Mouse (Mus musculus): ENCODE data around the gene Mok. TPM values are rescaled to one million over a fixed set of nuclear protein-coding genes. Genes with fewer than 3 reads are reported as not detected.
"Not testable (repeated sequence)": the region's sequence is repeated elsewhere in the genome, so short reads cannot be mapped to it uniquely, and the experiment has no call there.

Mok gene
- polyA plus RNA-seq, 2 experiments: 4.5 to 5.4 TPM

- 86% methylated on average over 5 of the region's 6 CpGs for WGBS
- TF ChIP-seq POLR2A (IDR thresholded peaks at IDR 0.05; ENCODE audit: borderline replicate concordance, extremely low read depth, insufficient read depth, insufficient read length): no peak
- Histone ChIP-seq H3K4me3 (replicated peaks; ENCODE audit: low read length) (no peak overlapping the region), H3K9ac (ENCODE audit: low read depth, low read length, severe bottlenecking) (no peak overlapping the region), H3K27me3 (ENCODE audit: control insufficient read depth, insufficient read depth, low read length) (no peaks in the 10 kb centered on the region), H3K9me3 (ENCODE audit: control insufficient read depth, low read length) (no peaks in the 10 kb centered on the region), H3K4me2 (replicated peaks; ENCODE audit: low read depth, low read length, severe bottlenecking) (no peak overlapping the region), H3K4me1 (ENCODE audit: control insufficient read depth, insufficient read depth, low read length) (no peaks in the 10 kb centered on the region), H3K27ac (replicated peaks; ENCODE audit: low read depth, low read length) (no peak overlapping the region), H3K36me3 (ENCODE audit: control insufficient read depth, insufficient read depth, low read length) (peaks cover 87% of the 10 kb centered on the region)
- ATAC-seq (ENCODE audit: low FRiP score, low read depth) (no peak), DNase-seq (ENCODE audit: low spot score) (no peak)
These were observed 24.8 kb upstream of the Mok start for GRCm38 (mm10) chr12:110865571-110865970.

- no peak overlapping the region for H3K4me3 ChIP-seq (replicated peaks; ENCODE audit: low read length)
- H3K4me1 ChIP-seq (ENCODE audit: control insufficient read depth, insufficient read depth, low read length): no peaks in the 10 kb centered on the region
- no peak overlapping the region for H3K9ac ChIP-seq (ENCODE audit: low read depth, low read length, severe bottlenecking)
- no peak overlapping the region for H3K27ac ChIP-seq (replicated peaks; ENCODE audit: low read depth, low read length)
- H3K9me3 ChIP-seq (ENCODE audit: control insufficient read depth, low read length): no peaks in the 10 kb centered on the region
- 89% methylated on average over 6 of the region's 6 CpGs for WGBS
- no peaks in the 10 kb centered on the region for H3K27me3 ChIP-seq (ENCODE audit: control insufficient read depth, insufficient read depth, low read length)
- no peak overlapping the region for H3K4me2 ChIP-seq (replicated peaks; ENCODE audit: low read depth, low read length, severe bottlenecking)
- TF ChIP-seq POLR2A (IDR thresholded peaks at IDR 0.05; ENCODE audit: borderline replicate concordance, extremely low read depth, insufficient read depth, insufficient read length): no peak
- DNase-seq (ENCODE audit: low spot score) (no peak), ATAC-seq (ENCODE audit: low FRiP score, low read depth) (no peak)
- peaks cover 80% of the 10 kb centered on the region for H3K36me3 ChIP-seq (ENCODE audit: control insufficient read depth, insufficient read depth, low read length)
These were observed 23.3 kb upstream of the Mok start for GRCm38 (mm10) chr12:110864008-110864407.

GRCm38 (mm10) chr12:110861256-110861655, 20.5 kb upstream of the Mok start:
- Histone ChIP-seq H3K4me1 (ENCODE audit: control insufficient read depth, insufficient read depth, low read length) (no peaks in the 10 kb centered on the region), H3K9ac (ENCODE audit: low read depth, low read length, severe bottlenecking) (no peak overlapping the region), H3K4me2 (replicated peaks; ENCODE audit: low read depth, low read length, severe bottlenecking) (no peak overlapping the region), H3K4me3 (replicated peaks; ENCODE audit: low read length) (no peak overlapping the region), H3K27me3 (ENCODE audit: control insufficient read depth, insufficient read depth, low read length) (no peaks in the 10 kb centered on the region), H3K27ac (replicated peaks; ENCODE audit: low read depth, low read length) (no peak overlapping the region), H3K36me3 (ENCODE audit: control insufficient read depth, insufficient read depth, low read length) (peaks cover 60% of the 10 kb centered on the region), H3K9me3 (ENCODE audit: control insufficient read depth, low read length) (no peaks in the 10 kb centered on the region)
- TF ChIP-seq POLR2A (IDR thresholded peaks at IDR 0.05; ENCODE audit: borderline replicate concordance, extremely low read depth, insufficient read depth, insufficient read length): no peak
- DNase-seq (ENCODE audit: low spot score): no peak
- 39% methylated on average over 7 of the region's 7 CpGs for WGBS
- ATAC-seq (ENCODE audit: low FRiP score, low read depth): no peak

DNA sequence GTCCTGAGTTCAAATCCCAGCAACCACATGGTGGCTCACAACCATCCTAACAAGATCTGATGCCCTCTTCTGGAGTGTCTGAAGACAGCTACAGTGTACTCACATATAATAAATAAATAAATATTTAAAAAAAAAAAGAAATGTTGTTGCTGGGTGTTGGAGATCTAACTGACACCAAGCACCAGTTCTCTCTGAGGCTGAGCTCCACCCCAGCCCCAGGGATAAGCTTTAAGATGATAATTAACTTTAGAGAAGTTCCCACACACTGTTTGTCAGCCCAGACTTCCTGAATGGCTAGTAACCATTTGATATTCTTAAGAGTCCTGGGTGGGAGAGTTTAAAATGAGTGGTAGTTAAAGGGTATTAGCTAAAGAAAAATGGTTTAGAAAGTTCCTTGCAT, 19.6 kb upstream of the Mok start:
- TF ChIP-seq POLR2A (IDR thresholded peaks at IDR 0.05; ENCODE audit: borderline replicate concordance, extremely low read depth, insufficient read depth, insufficient read length): no peak
- DNase-seq (ENCODE audit: low spot score) (no peak), ATAC-seq (ENCODE audit: low FRiP score, low read depth) (no peak)
- Histone ChIP-seq H3K4me1 (ENCODE audit: control insufficient read depth, insufficient read depth, low read length) (no peaks in the 10 kb centered on the region), H3K4me2 (replicated peaks; ENCODE audit: low read depth, low read length, severe bottlenecking) (no peak overlapping the region), H3K27me3 (ENCODE audit: control insufficient read depth, insufficient read depth, low read length) (no peaks in the 10 kb centered on the region), H3K9ac (ENCODE audit: low read depth, low read length, severe bottlenecking) (no peak overlapping the region), H3K4me3 (replicated peaks; ENCODE audit: low read length) (no peak overlapping the region), H3K9me3 (ENCODE audit: control insufficient read depth, low read length) (no peaks in the 10 kb centered on the region), H3K36me3 (ENCODE audit: control insufficient read depth, insufficient read depth, low read length) (peaks cover 60% of the 10 kb centered on the region), H3K27ac (replicated peaks; ENCODE audit: low read depth, low read length) (no peak overlapping the region)

DNA sequence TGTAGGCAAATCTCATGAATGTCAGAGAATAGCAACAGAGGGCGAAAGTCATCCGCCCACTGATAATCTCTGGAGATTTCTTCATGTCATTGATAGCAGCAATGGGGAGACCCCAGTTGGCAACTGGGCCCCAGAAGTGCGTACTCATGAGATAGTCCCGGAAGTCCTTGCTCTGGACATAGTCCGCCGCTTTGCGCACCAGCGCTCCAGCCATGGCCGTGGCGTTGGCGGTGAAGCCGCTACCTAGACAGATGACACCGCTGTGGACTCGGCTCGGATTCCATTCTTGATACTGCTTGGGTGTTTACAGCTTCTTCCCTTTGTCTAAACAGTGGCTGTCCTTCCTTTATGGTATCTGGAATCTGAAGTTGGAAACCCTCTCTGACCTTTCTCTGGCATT, 17.9 kb upstream of the Mok start:
- WGBS: 96% methylated on average over 15 of the region's 15 CpGs
- DNase-seq (ENCODE audit: low spot score); H3K27ac ChIP-seq (replicated peaks; ENCODE audit: low read depth, low read length); H3K4me1 ChIP-seq (ENCODE audit: control insufficient read depth, insufficient read depth, low read length); H3K27me3 ChIP-seq (ENCODE audit: control insufficient read depth, insufficient read depth, low read length); H3K9me3 ChIP-seq (ENCODE audit: control insufficient read depth, low read length); H3K4me2 ChIP-seq (replicated peaks; ENCODE audit: low read depth, low read length, severe bottlenecking); ATAC-seq (ENCODE audit: low FRiP score, low read depth); H3K4me3 ChIP-seq (replicated peaks; ENCODE audit: low read length); H3K9ac ChIP-seq (ENCODE audit: low read depth, low read length, severe bottlenecking): not testable (repeated sequence)
- H3K36me3 ChIP-seq (ENCODE audit: control insufficient read depth, insufficient read depth, low read length): peaks cover 50% of the 10 kb centered on the region

GRCm38 (mm10) chr12:110857196-110857595, 16.5 kb upstream of the Mok start:
- H3K9ac ChIP-seq (ENCODE audit: low read depth, low read length, severe bottlenecking): no peak overlapping the region
- TF ChIP-seq POLR2A (IDR thresholded peaks at IDR 0.05; ENCODE audit: borderline replicate concordance, extremely low read depth, insufficient read depth, insufficient read length): no peak

More at GRCm38 (mm10) chr12:110857196-110857595, 16.5 kb upstream of the Mok start:
- DNase-seq (ENCODE audit: low spot score) (no peak), ATAC-seq (ENCODE audit: low FRiP score, low read depth) (no peak)
- no peaks in the 10 kb centered on the region for H3K4me1 ChIP-seq (ENCODE audit: control insufficient read depth, insufficient read depth, low read length)
- no peak overlapping the region for H3K4me2 ChIP-seq (replicated peaks; ENCODE audit: low read depth, low read length, severe bottlenecking)
- peaks cover 40% of the 10 kb centered on the region for H3K36me3 ChIP-seq (ENCODE audit: control insufficient read depth, insufficient read depth, low read length)
- WGBS: 72% methylated on average over 7 of the region's 7 CpGs
- H3K27ac ChIP-seq (replicated peaks; ENCODE audit: low read depth, low read length): no peak overlapping the region
- no peaks in the 10 kb centered on the region for H3K9me3 ChIP-seq (ENCODE audit: control insufficient read depth, low read length)
- no peak overlapping the region for H3K4me3 ChIP-seq (replicated peaks; ENCODE audit: low read length)
- H3K27me3 ChIP-seq (ENCODE audit: control insufficient read depth, insufficient read depth, low read length): no peaks in the 10 kb centered on the region
